Mouse (Mus musculus) mouse embryonic stem cell (cell line): ENCODE measurements around the gene Trmu.

Experiments used
- in situ Hi-C, 2 experiments: fragments of 300-500 bp; cut with MboI; formaldehyde crosslinking; loops; 1 replicate in 1 of 2; 3 replicates in 1 of 2; pipeline ENCODE4 v1.14.3; 2019 to 2020; ENCODE audit warnings: low sequenced_read_pairs in 2 of 2, low pct_unique_long_range_greater_than_20kb in 1 of 2, mixed read lengths in 1 of 2; ENCODE audit not compliant: unreplicated experiment in 1 of 2

The Trmu gene

DNA sequence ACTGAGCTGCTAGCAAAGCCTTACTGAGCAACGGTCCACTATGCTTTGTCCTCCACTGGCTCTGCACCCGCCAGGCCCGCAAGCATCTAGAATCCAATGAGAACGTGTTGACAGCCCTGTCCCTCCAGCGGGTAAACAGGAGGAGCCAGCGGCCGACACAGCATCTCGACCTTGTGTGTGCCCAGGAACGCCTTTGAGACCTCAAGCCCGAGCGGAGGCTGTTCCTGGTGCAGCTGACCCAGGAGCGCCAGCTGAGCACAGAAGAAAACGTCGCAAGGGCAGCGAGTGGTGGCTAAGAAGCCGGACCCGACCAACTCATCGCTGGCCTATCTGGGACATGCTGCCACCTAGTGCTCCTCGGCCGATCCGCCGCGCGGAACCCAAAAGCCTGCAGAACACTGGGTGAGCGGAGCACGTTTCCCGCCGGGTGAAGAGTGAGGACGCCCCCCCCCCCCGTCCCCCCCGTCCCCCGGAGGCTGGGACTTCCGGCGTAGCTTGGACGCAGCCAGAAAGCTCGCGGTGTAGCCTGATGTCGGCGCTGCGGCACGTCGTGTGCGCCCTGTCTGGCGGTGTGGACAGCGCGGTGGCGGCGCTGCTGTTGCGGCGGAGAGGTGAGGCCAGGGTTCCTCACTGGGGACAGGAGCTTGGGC is at the start of gene Trmu:
Gene Trmu, plus strand, starts transcription at position 465 of the 650 bp plus-strand sequence.
- in situ Hi-C loops: no loop called here

- in situ Hi-C loops: no loop called here
These were observed 49.6 kb upstream of the Trmu start for GRCm38 (mm10) chr15:85829470-85829869.

DNA sequence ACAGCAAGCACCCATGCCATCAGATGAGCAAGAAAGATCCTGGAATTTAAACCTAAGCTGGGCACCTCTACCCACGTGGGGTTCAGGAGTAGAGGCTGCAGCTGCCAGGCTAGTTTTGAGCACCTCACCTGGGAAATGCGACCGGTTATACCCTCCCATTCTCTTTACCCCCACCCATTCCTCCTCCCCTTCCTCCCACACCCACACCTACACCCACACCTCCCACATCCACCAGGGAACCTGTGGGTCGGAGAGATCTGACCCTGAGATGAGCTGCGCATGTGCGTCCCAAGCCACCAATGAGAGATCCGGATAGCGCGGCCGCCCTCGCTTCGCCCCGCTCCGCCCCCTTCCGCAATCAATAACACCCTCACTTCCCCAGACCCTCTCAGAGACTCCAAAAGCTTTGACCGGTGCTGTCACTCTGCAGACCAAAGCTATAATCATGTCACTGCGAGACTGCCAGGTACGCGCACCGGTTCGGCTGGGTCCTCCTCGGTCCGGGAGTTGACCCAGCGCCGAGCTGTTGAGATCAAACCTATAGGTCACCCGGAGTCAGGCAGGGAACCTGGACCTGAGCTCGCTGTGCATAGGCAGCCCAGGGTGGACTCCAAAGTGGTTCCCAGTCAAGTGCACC is 47.0 kb upstream of the Trmu start, which contains the start of gene Ttc38:
Gene Ttc38, plus strand, starts transcription at position 353 of the 637 bp plus-strand sequence.
- in situ Hi-C loops: no loop called here

- in situ Hi-C loops: no loop called here
These were observed 46.5 kb upstream of the Trmu start for GRCm38 (mm10) chr15:85832599-85832998.

GRCm38 (mm10) chr15:85835335-85835734 is 43.8 kb upstream of the Trmu start:
- in situ Hi-C loops: no loop called here

DNA sequence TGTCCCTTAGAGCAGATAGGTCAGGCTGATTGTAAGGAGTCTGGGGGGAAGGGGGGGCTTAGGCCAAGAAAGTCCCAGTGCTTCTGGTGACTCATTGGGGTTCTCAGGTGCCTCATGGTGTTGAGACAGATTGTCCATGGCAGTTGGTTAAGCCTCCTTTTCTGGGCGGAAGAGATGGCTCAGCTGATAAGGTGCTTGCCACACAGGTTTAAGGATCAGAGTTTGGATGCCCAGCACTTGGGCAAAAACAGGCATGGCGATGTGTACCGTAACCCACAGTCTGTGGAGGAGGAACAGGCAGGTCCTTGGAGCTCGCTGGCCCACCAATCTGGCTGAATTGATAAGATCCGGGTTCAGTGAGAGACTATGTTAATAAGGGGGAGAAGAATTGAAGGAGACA is 42.2 kb upstream of the Trmu start:
- in situ Hi-C loops: no loop called here

- in situ Hi-C loops: no loop called here
These were observed 38.1 kb upstream of the Trmu start for GRCm38 (mm10) chr15:85840983-85841382.

DNA sequence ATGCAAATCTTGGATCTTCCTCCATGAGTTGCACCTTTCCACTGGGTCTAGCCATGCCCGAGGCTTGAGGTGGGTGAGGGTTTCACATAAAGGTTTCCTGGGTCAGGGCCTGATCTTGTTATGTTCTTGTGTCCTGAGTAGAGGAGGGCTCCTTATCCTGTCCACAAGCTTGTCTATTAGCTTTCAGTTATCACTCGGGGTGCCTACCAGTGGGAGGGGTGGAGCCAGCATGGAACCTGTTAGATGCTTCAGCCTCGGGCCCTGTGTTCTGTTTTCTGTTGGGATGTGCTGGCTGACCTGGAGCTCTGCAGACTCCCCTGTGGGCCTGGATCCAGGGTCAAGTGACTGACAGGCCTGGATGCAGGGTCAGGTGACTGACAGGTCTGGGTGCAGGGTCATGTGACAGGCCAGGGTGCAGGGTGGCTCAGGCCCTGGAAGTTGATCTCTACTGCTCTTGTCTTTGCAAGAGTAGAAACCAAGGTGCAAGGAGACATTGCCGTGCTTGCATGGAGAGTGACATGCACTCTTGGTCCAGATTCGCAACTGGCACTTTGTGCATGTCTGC is 37.2 kb upstream of the Trmu start:
- in situ Hi-C loops: no loop called here

DNA sequence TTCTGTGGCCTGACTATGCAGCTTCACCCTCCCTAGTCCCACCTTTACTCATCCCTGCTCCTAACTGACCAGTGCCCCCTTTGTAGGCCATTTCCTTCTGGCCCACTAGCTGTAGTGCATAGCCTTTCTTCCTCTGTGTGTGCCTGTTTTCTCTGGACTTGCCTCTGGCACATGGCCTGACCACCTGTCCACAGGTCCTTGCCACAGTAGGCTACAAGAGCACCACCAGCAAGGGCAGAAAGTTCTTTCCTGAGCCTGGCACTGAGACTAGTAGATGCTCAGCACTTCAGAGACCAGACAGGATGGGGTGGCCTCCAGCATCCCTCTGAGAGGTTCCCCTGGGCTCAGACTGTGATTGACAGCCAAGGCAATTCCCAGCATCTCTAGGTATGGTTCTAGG is 34.0 kb upstream of the Trmu start:
- in situ Hi-C loops: no loop called here

DNA sequence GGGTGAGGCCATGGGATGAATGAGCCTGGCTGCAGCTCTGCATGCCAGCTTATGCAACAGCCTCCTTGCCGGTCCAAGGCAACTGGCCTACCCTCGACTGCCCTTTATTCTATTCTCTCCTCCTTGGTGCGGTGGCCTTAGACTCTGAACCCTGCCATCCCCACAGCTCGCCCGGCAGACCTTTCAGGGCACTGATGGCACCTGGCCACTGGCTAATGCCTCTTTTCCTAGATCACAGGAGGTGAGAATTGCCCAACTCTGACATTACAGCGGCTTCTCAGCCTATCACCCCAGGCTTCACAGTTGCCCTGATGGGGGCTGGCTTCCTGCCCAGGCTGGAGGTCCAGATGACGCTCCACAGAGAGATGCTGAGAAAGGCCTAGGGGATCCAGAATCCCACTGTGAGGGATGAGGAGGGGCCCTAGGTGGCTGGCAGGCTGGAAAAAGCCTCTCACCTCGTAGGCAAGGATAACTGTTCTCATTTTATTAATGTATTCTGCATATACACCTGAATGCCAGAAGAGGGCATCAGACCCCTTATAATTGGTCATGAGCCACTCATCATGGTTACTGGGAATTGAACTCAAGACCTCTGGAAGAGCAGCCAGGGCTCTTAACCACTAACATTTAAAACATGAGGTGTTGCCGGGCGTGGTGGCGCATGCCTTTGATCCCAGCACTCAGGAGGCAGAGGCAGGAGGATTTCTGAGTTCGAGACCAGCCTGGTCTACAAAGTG is 27.3 kb upstream of the Trmu start:
- in situ Hi-C loops: loop anchor here in 1 of 2 experiments (25.0 kb wide), 1 partner anchor 240 kb away; no protein-coding TSS in a partner anchor

GRCm38 (mm10) chr15:85858980-85859489 is 20.1 kb upstream of the Trmu start:
- in situ Hi-C loops: loop anchor here in 1 of 2 experiments (25.0 kb wide), 1 partner anchor 247 kb away; no protein-coding TSS in a partner anchor

DNA sequence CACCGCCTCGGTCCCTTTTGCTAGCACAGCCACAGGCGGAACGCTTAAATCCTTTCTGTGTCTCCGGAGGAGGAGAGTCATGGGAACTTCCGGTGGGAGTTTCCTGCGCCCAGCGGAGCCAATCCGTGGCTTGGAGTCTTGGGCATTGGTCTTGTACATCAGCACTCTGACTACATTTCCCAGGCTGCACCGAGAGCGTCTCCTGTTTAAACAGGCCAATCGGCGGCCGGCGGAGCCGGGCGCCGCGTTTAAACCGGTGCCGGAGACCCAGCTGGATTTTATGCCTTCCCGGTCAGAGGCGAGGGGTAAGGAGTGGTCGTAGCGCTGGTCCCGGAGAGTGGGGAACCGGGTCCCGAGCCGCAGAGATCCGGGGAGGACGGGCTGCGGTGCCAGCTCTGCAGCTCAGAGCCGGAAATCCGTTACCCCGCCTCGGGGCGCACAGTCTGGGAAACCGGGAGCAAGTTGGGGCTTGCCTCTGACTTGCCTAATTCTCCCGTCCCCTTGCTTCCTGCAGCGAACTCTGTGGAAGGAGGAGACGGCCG is 19.6 kb upstream of the Trmu start, which contains the start of gene Gtse1:
Gene Gtse1, plus strand, starts transcription at position 256 of the 542 bp plus-strand sequence.
- in situ Hi-C loops: loop anchor here in 1 of 2 experiments (25.0 kb wide), 1 partner anchor 247 kb away; no protein-coding TSS in a partner anchor

DNA sequence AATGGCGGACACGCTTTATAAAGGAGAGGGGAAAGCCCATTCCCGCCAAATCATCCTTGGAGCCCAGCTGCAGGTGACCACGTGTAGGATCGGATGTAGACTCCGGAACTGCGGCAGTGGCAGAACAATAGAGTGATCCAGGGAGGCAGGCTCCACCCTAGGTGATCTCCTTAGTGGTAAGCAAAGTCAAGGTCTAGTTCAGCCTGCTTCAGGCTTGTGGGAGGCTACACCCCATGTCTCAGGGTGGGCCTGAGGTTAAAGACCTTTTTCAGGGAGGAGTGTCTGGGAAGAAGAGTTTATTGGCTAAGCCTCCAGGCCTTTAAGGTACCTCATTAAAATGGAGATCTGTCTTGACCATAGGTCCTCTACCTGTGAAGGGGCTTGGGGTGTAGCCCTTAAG is 13.2 kb upstream of the Trmu start:
- in situ Hi-C loops: loop anchor here in 1 of 2 experiments (25.0 kb wide), 1 partner anchor 254 kb away; no protein-coding TSS in a partner anchor

DNA sequence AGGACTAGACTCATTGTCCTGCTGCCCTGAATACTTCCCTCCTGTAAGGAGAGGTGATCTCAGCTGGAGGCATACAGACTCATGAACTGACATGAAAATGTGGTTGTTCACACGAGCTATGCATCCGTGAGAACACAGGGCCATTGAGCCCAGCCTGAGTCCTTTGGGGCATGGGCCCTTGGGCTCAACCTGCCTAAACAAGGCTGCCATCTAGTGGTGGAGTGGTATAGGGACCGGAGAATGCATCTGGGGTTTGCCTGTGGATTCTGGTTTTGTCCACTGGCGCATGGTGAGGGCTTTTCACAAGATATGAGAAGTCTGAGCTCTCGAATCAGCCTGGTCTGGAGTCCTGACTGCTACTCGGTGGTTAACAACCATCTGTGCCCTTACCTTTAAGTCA is 11.4 kb upstream of the Trmu start:
- in situ Hi-C loops: loop anchor here in 1 of 2 experiments (25.0 kb wide), 1 partner anchor 255 kb away; no protein-coding TSS in a partner anchor

- in situ Hi-C loops: no loop called here
These were observed 1.8 kb upstream of the Trmu start for GRCm38 (mm10) chr15:85877336-85877735.

- in situ Hi-C loops: no loop called here
These were observed 385 bp downstream of the Trmu start for GRCm38 (mm10) chr15:85879498-85879895.

- in situ Hi-C loops: no loop called here
These were observed 6.5 kb downstream of the Trmu start for GRCm38 (mm10) chr15:85885606-85886005.

DNA sequence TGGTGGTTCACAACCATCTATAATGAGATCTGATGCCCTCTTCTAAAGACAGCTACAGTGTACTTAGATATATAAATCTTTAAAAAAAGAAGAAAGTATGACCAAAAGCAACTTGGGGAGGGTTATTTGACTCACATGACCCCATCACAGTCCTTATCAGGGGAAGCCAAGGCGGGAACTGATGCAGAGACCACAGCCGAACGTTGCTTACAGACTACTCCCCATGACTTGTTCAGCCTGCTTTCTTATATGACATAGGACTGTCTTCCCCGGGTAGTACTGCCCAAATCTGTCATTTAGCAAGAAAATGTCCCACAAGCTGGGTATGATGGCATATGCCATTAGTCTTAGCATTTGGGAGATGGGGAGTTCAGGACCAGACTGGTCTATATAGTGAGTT is 10.1 kb downstream of the Trmu start:
- in situ Hi-C loops: no loop called here
